Comparison of ENCODE assay signal across 8 mouse cellular contexts in genomic region chr19:38223356-38223904, GRCm38 (mm10). TPM values are rescaled to one million over a fixed set of nuclear protein-coding genes. Genes with fewer than 3 reads are reported as not detected.
DNase-seq lines count a peak whose midpoint lies in the region; ATAC-seq and TF ChIP-seq lines count a peak whose summit lies in the region.

No protein-coding gene starts in this region.

- H3K27me3 ChIP-seq in kidney, embryonic 14.5 days (ENCODE audit: control insufficient read depth, insufficient read depth, low read length): no peaks in the 10 kb centered on the region
- no peaks in the 10 kb centered on the region; a peak in 1 of 4 replicates for H3K27me3 ChIP-seq in MEL (ENCODE audit: control insufficient read depth in 1 of 2, insufficient read depth in 2 of 2, low read length in 2 of 2)
- H3K27me3 ChIP-seq in forebrain, embryonic 15.5 days: no peaks in the 10 kb centered on the region
- no peaks in the 10 kb centered on the region for H3K27me3 ChIP-seq in liver, embryonic 14.5 days (ENCODE audit: control insufficient read depth, insufficient read depth, low read length)

- H3K4me3 ChIP-seq in kidney, embryonic 14.5 days (ENCODE audit: low read length): peak overlapping the region; percentile 63
- peak overlapping the region; percentile 72 to 95 for H3K4me3 ChIP-seq in MEL (ENCODE audit: control insufficient read depth in 1 of 2, insufficient read depth in 1 of 2, low read depth in 2 of 2, low read length in 2 of 2)
- peak overlapping the region; percentile 57 for H3K4me3 ChIP-seq in forebrain, embryonic 15.5 days
- H3K4me3 ChIP-seq in liver, embryonic 14.5 days (ENCODE audit: insufficient read depth in 1 of 2, low read depth in 2 of 2, low read length in 2 of 2): peak overlapping the region; percentile 78 to 85

- no peak for TF ChIP-seq CTCF in MEL (IDR thresholded peaks at IDR 0.05 in 2 of 3, conservative IDR thresholded peaks at IDR 0.05 in 1 of 3; ENCODE audit: control insufficient read depth in 1 of 3, insufficient read depth in 1 of 3, low read depth in 2 of 3, low read length in 3 of 3, poor library complexity in 1 of 3, severe bottlenecking in 1 of 3)
- no peak for TF ChIP-seq CTCF in liver, embryonic 14.5 days (IDR thresholded peaks at IDR 0.05; ENCODE audit: low read depth)

- H3K79me2 ChIP-seq in MEL (ENCODE audit: control insufficient read depth, insufficient read depth, low read length, poor library complexity): peaks cover 2% of the 10 kb centered on the region; the same call in 1 of the 2 replicates

- H3K9me3 ChIP-seq in kidney, embryonic 14.5 days (ENCODE audit: control insufficient read depth, low read length): no peaks in the 10 kb centered on the region
- no peaks in the 10 kb centered on the region for H3K9me3 ChIP-seq in MEL (replicated peaks; ENCODE audit: insufficient read depth, low read length)
- H3K9me3 ChIP-seq in forebrain, embryonic 15.5 days: no peaks in the 10 kb centered on the region
- H3K9me3 ChIP-seq in liver, embryonic 14.5 days (ENCODE audit: control insufficient read depth, low read length): no peaks in the 10 kb centered on the region

- DNase-seq in kidney, postnatal 25 days: no peak
- DNase-seq in MEL (ENCODE audit: low read depth, low spot score): peak; percentile 38
- no peak for DNase-seq in liver, embryonic 14.5 days (ENCODE audit: low read depth in 3 of 3, low spot score in 3 of 3)
- DNase-seq in Muller cell, postnatal 12 days (ENCODE audit: inconsistent ontology term): no peak
- DNase-seq in T-cell, adult 2 months (ENCODE audit: low spot score): no peak
- no peak for DNase-seq in urinary bladder, postnatal 36 days (ENCODE audit: low spot score in 2 of 2)

- H3K27ac ChIP-seq in kidney, embryonic 14.5 days (ENCODE audit: low read depth, low read length): peak overlapping the region; percentile 64
- peak overlapping the region; percentile 78 for H3K27ac ChIP-seq in MEL (ENCODE audit: control insufficient read depth, low read depth, low read length)
- H3K27ac ChIP-seq in forebrain, embryonic 15.5 days (replicated peaks): peak overlapping the region; percentile 99
- no peak overlapping the region; the same call in 1 of the 2 replicates for H3K27ac ChIP-seq in liver, embryonic 14.5 days

- 9% methylated on average over 12 of the region's 12 CpGs for WGBS in kidney, embryonic 14.5 days
- 14% methylated on average over 12 of the region's 12 CpGs for WGBS in forebrain, embryonic 15.5 days
- WGBS in liver, embryonic 14.5 days (ENCODE audit: insufficient replicate concordance): 6% methylated on average over 12 of the region's 12 CpGs

- no peak for TF ChIP-seq POLR2A in MEL (IDR thresholded peaks at IDR 0.05; ENCODE audit: control insufficient read depth in 1 of 2, insufficient read depth in 1 of 2, low read depth in 1 of 2, low read length in 2 of 2, poor library complexity in 1 of 2)

- peak overlapping the region; percentile 65 for H3K4me2 ChIP-seq in kidney, embryonic 14.5 days (replicated peaks; ENCODE audit: low read depth, low read length)
- H3K4me2 ChIP-seq in forebrain, embryonic 15.5 days (replicated peaks): peak overlapping the region; percentile 62
- H3K4me2 ChIP-seq in liver, embryonic 14.5 days (ENCODE audit: low read depth): peak overlapping the region; percentile 83

- H3K9ac ChIP-seq in kidney, embryonic 14.5 days (ENCODE audit: low read depth, low read length): peak overlapping the region; percentile 67
- peak overlapping the region; percentile 89 for H3K9ac ChIP-seq in MEL (ENCODE audit: control insufficient read depth, low read depth, low read length, poor library complexity, severe bottlenecking)
- peak overlapping the region; percentile 79 for H3K9ac ChIP-seq in forebrain, embryonic 15.5 days (replicated peaks)
- H3K9ac ChIP-seq in liver, embryonic 14.5 days (replicated peaks): peak overlapping the region; percentile 77

- TF ChIP-seq EP300 in MEL (IDR thresholded peaks at IDR 0.05; ENCODE audit: low read depth in 1 of 2, low read length in 2 of 2): no peak
- no peak for TF ChIP-seq EP300 in liver, embryonic 14.5 days (IDR thresholded peaks at IDR 0.05; ENCODE audit: low read depth)

- ATAC-seq in kidney, embryonic 14.5 days (ENCODE audit: low FRiP score, low TSS enrichment): peak; percentile 30; the same call in 1 of the 2 replicates
- ATAC-seq in forebrain, embryonic 15.5 days (replicated peaks): peak; percentile 18
- peak; percentile 47; the same call in 1 of the 2 replicates for ATAC-seq in liver, embryonic 14.5 days (ENCODE audit: insufficient read depth)

- H3K36me3 ChIP-seq in kidney, embryonic 14.5 days (ENCODE audit: control insufficient read depth, insufficient read depth, low read length): 0 out of 2 replicates have a peak, but pooled peaks cover 4% of the 10 kb centered on the region
- peaks cover 0 to 4% of the 10 kb centered on the region in 2 experiments; a peak in 1 of 4 replicates for H3K36me3 ChIP-seq in MEL (ENCODE audit: control insufficient read depth in 1 of 2, insufficient read depth in 2 of 2, low read length in 2 of 2)
- H3K36me3 ChIP-seq in forebrain, embryonic 15.5 days: peaks cover 6% of the 10 kb centered on the region
- no peaks in the 10 kb centered on the region for H3K36me3 ChIP-seq in liver, embryonic 14.5 days (replicated peaks; ENCODE audit: control insufficient read depth, insufficient read depth, low read depth)

- TF ChIP-seq RAD21 in MEL (IDR thresholded peaks at IDR 0.05; ENCODE audit: low read depth, low read length): no peak

- peaks cover 6% of the 10 kb centered on the region; the same call in 1 of the 2 replicates for H3K4me1 ChIP-seq in kidney, embryonic 14.5 days (ENCODE audit: control insufficient read depth, insufficient read depth, low read length)
- H3K4me1 ChIP-seq in MEL (ENCODE audit: control insufficient read depth in 1 of 2, insufficient read depth in 2 of 2, low read length in 2 of 2): peaks cover 0 to 6% of the 10 kb centered on the region in 2 experiments; a peak in 2 of 4 replicates
- peaks cover 16% of the 10 kb centered on the region for H3K4me1 ChIP-seq in forebrain, embryonic 15.5 days
- H3K4me1 ChIP-seq in liver, embryonic 14.5 days (replicated peaks; ENCODE audit: control insufficient read depth in 2 of 2, insufficient read depth in 2 of 2, low read length in 1 of 2): peaks cover 10% of the 10 kb centered on the region in 2 experiments

TF ChIP-seq in MEL, 35 proteins besides CTCF, POLR2A, EP300 and RAD21:
- TF ChIP-seq MYC (IDR thresholded peaks at IDR 0.05; ENCODE audit: low read depth, low read length) (0 out of 2 replicates have a peak, but pooled peaks have one; percentile 17), CHD2 (IDR thresholded peaks at IDR 0.05; ENCODE audit: low read length) (no peak)

RNA-seq across cellular contexts. Expression of gene Fra10ac1, which starts 0.5 kb away (rescaled TPM):
- 36.2 and 42.7 TPM in 2 replicates for polyA plus RNA-seq in kidney, embryonic 14.5 days (2014; fragmentation: Nextera tagmentation; extraction: Ambion mirVana)
- total RNA-seq in MEL (2012; rRNA removed): 9.1 and 10.7 TPM in 2 replicates
- 10 to 100 TPM in 1 of 2 experiments, not detected in 1; 17.0 TPM for polyA plus RNA-seq in MEL (2012; ENCODE audit: insufficient read depth in 1 of 2, insufficient read length in 2 of 2, low read depth in 1 of 2, low replicate concordance in 2 of 2, missing spikeins in 1 of 2)
- polyA plus RNA-seq in forebrain, embryonic 15.5 days (2015; fragmentation: Nextera tagmentation; extraction: Ambion mirVana): 53.7 and 54.9 TPM in 2 replicates
- polyA plus RNA-seq in liver, embryonic 14.5 days (2012; rRNA removed): 4.0 and 8.7 TPM in 2 replicates
- polyA plus RNA-seq in liver, embryonic 14.5 days (2014; fragmentation: Nextera tagmentation; extraction: Ambion mirVana): 10.6 and 12.1 TPM in 2 replicates

RNA-seq across cellular contexts. Expression of gene Lgi1, which starts 40.9 kb away (rescaled TPM):
- 0.86 and 1.6 TPM in 2 replicates for polyA plus RNA-seq in kidney, embryonic 14.5 days (2014; fragmentation: Nextera tagmentation; extraction: Ambion mirVana)
- not detected in 2 replicates for total RNA-seq in MEL (2012; rRNA removed)
- under 1 TPM in 1 of 2 experiments, not detected in 1; 0.01 TPM for polyA plus RNA-seq in MEL (2012; ENCODE audit: insufficient read depth in 1 of 2, insufficient read length in 2 of 2, low read depth in 1 of 2, low replicate concordance in 2 of 2, missing spikeins in 1 of 2)
- 13.0 and 14.4 TPM in 2 replicates for polyA plus RNA-seq in forebrain, embryonic 15.5 days (2015; fragmentation: Nextera tagmentation; extraction: Ambion mirVana)
- 0.03 and 0.05 TPM in 2 replicates for polyA plus RNA-seq in liver, embryonic 14.5 days (2012; rRNA removed)
- polyA plus RNA-seq in liver, embryonic 14.5 days (2014; fragmentation: Nextera tagmentation; extraction: Ambion mirVana): not detected in 2 replicates
